Mouse (Mus musculus) right cerebral cortex, postnatal 25 days (tissue): Measurements from ENCODE around the gene a.
A peak's percentile ranks its signal among the peaks of the same experiment; 100 is the strongest.

Experiments used
- DNase-seq: peaks from one replicate; pipeline ENCODE4 v3.0.0; 2022

Gene a

GRCm38 (mm10) chr2:155071027-155071426, 279.8 kb downstream of the a start:
- no peak for DNase-seq

- DNase-seq = no peak
Measured at GRCm38 (mm10) chr2:155072353-155073145, 281.3 kb downstream of the a start.

- DNase-seq = no peak
Measured at GRCm38 (mm10) chr2:155073347-155073746, 282.1 kb downstream of the a start.

- DNase-seq = peak; percentile 92
Measured at GRCm38 (mm10) chr2:155073978-155074765, 283.0 kb downstream of the a start, which contains the start of gene Ahcy. TSS of gene Ahcy (minus strand) at chr2:155074497.

- DNase-seq = peak; percentile 32
Measured at GRCm38 (mm10) chr2:155074766-155075330, 283.6 kb downstream of the a start.

GRCm38 (mm10) chr2:155075649-155076048, 284.4 kb downstream of the a start:
- DNase-seq = no peak

GRCm38 (mm10) chr2:155079500-155080178, 288.4 kb downstream of the a start:
- no peak for DNase-seq

GRCm38 (mm10) chr2:155080179-155080530, 289.0 kb downstream of the a start:
- no peak for DNase-seq

GRCm38 (mm10) chr2:155081056-155081455, 289.9 kb downstream of the a start:
- DNase-seq = no peak

GRCm38 (mm10) chr2:155082121-155082803, 291.1 kb downstream of the a start:
- peak; percentile 49 for DNase-seq

GRCm38 (mm10) chr2:155084546-155084945, 293.3 kb downstream of the a start:
- DNase-seq = no peak

GRCm38 (mm10) chr2:155086328-155086727, 295.1 kb downstream of the a start:
- no peak for DNase-seq

- DNase-seq = no peak
Measured at GRCm38 (mm10) chr2:155088264-155088663, 297.1 kb downstream of the a start.

- DNase-seq = no peak
Measured at GRCm38 (mm10) chr2:155090909-155091742, 299.9 kb downstream of the a start.

GRCm38 (mm10) chr2:155091743-155092075, 300.5 kb downstream of the a start:
- DNase-seq = no peak

GRCm38 (mm10) chr2:155093418-155093817, 302.2 kb downstream of the a start:
- DNase-seq = no peak

GRCm38 (mm10) chr2:155098720-155099380, 307.6 kb downstream of the a start:
- DNase-seq = no peak

GRCm38 (mm10) chr2:155099421-155099820, 308.2 kb downstream of the a start:
- no peak for DNase-seq

- DNase-seq = no peak
Measured at GRCm38 (mm10) chr2:155099994-155100795, 309.0 kb downstream of the a start.
